Mouse (Mus musculus) heart, adult 8-10 months (tissue): ENCODE measurements around the gene Prr19. TPM values are rescaled to one million over a fixed set of nuclear protein-coding genes. Genes with fewer than 3 reads are reported as not detected.
"Not testable (repeated sequence)": the region's sequence is repeated elsewhere in the genome, so short reads cannot be mapped to it uniquely, and the experiment has no call there.

Source experiments
- DNase-seq: peaks from one replicate; pipeline ENCODE4 v3.0.0; 2022; ENCODE audit warnings: low spot score
- total RNA-seq, 4 experiments: library from RNA; stranded (reverse); gene quantifications; 2 replicates each; pipeline ENCODE4 v1.2.4; 2022

Gene Prr19
- total RNA-seq, 4 experiments from 2014 or later, result not detected

- DNase-seq, result no peak
Measured at GRCm38 (mm10) chr7:25317446-25317999, 16.3 kb downstream of the Prr19 start.

- no peak for DNase-seq
Measured at GRCm38 (mm10) chr7:25322058-25322484, 20.9 kb downstream of the Prr19 start.

- no peak for DNase-seq
Measured at GRCm38 (mm10) chr7:25323219-25323618, 22.0 kb downstream of the Prr19 start.

- DNase-seq, result not testable (repeated sequence)
Measured at GRCm38 (mm10) chr7:25325431-25325830, 24.2 kb downstream of the Prr19 start.

GRCm38 (mm10) chr7:25326233-25326632, 25.0 kb downstream of the Prr19 start:
- DNase-seq, result no peak

- DNase-seq, result peak; percentile 50
Measured at GRCm38 (mm10) chr7:25333596-25334307, 32.5 kb downstream of the Prr19 start.

GRCm38 (mm10) chr7:25334472-25334871, 33.3 kb downstream of the Prr19 start:
- no peak for DNase-seq

- DNase-seq, result no peak
Measured at GRCm38 (mm10) chr7:25339329-25339728, 38.1 kb downstream of the Prr19 start.

GRCm38 (mm10) chr7:25341000-25341784, 40.0 kb downstream of the Prr19 start:
- DNase-seq, result no peak

GRCm38 (mm10) chr7:25348861-25349260, 47.6 kb downstream of the Prr19 start:
- DNase-seq, result no peak

Other genes starting within 250 kb of the Prr19 start
- 1 to 10 TPM; 3.7 to 4.5 (median 3.8) TPM for gene Grik5, start 229.1 kb upstream of the Prr19 start, total RNA-seq
- gene Zfp574, start 228.8 kb upstream of the Prr19 start, total RNA-seq, result 10 to 100 TPM in 1 of 4 experiments, 1 to 10 TPM in 3; 7.9 to 10.0 (median 9.0) TPM
- gene Pou2f2, start 121.7 kb upstream of the Prr19 start, total RNA-seq, result under 1 TPM; 0.49 to 0.72 (median 0.55) TPM
- 10 to 100 TPM; 14.0 to 23.0 (median 17.2) TPM for gene Dedd2, start 80.8 kb upstream of the Prr19 start, total RNA-seq
- 10 to 100 TPM in 2 of 4 experiments, 1 to 10 TPM in 2; 9.0 to 12.3 (median 9.9) TPM for gene Zfp526, start 80.0 kb upstream of the Prr19 start, total RNA-seq
- 10 to 100 TPM; 66.1 to 71.3 (median 68.3) TPM for gene Gsk3a, start 63.6 kb upstream of the Prr19 start, total RNA-seq
- 10 to 100 TPM; 17.2 to 22.5 (median 21.2) TPM for gene Erf, start 50.6 kb upstream of the Prr19 start, total RNA-seq
- gene Cic, start 33.7 kb upstream of the Prr19 start, total RNA-seq, result 10 to 100 TPM; 52.0 to 71.5 (median 59.6) TPM
- gene Pafah1b3, start 3.4 kb upstream of the Prr19 start, total RNA-seq, result 1 to 10 TPM; 3.9 to 4.6 (median 3.9) TPM
- under 1 TPM in 1 of 4 experiments, not detected in 3; 0.14 TPM for gene Tmem145, start 4.7 kb downstream of the Prr19 start, total RNA-seq
- gene Megf8, start 15.8 kb downstream of the Prr19 start, total RNA-seq, result 10 to 100 TPM; 33.9 to 35.8 (median 34.8) TPM
- not detected for gene Cnfn, start 68.3 kb downstream of the Prr19 start, total RNA-seq
- 10 to 100 TPM; 34.3 to 45.6 (median 40.1) TPM for gene Lipe, start 97.3 kb downstream of the Prr19 start, total RNA-seq
- gene Cxcl17, start 111.5 kb downstream of the Prr19 start, total RNA-seq, result not detected
- gene Ceacam1, start 176.2 kb downstream of the Prr19 start, total RNA-seq, result 10 to 100 TPM; 10.7 to 13.9 (median 12.5) TPM
- 1 to 10 TPM; 1.9 to 2.4 (median 2.1) TPM for gene Ceacam2, start 238.4 kb downstream of the Prr19 start, total RNA-seq